Mouse (Mus musculus) adrenal gland, adult 2 months (tissue): ENCODE measurements at regions not wholly inside any gene's neighbourhood (a gene's known extent, or its start where the extent isn't known, plus 50 kb on each side); places are given as distances from the start of the nearest gene placed in this dataset.
A peak's percentile ranks its signal among the peaks of the same experiment; 100 is the strongest.

ENCODE experiments used
- DNase-seq: peaks from one replicate; pipeline ENCODE4 v3.0.0; 2021

DNA sequence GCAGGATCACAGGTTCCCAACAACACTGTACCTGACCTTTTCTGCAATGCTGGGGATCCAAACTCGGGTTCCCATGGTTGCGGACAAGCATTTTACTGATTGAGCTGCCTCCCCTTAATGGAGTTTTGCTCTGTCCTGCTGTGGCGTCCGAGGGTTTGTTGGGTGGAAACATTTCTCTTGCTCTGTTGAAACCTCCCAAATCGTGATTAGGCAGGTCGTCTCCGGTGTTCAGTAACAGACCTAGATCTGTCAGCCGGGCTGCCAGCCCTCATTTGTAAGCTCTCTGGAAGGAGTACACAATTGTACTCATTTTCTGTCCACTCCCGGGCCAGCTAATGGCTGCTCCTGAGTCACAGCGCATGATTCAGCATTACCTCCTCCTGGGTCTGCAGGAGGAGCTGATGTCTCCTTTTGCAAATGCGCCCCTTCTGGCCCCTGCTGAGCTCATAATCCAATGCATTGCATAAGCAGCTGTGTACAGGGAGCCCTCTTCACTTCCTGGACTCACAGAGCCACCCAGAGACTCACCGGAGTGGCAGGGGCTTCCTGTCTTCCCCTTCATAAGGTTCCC lies 49.8 kb upstream of the Sipa1l2 start:
- DNase-seq: peak; percentile 90
